Mouse (Mus musculus) stomach, embryonic 16.5 days (tissue): ENCODE measurements around the gene Lsm4. TPM values are rescaled to one million over a fixed set of nuclear protein-coding genes. Genes with fewer than 3 reads are reported as not detected.
A peak's percentile ranks its signal among the peaks of the same experiment; 100 is the strongest.

Experiments
- ATAC-seq: fragments of 200-750 bp; cut with Nextera tagmentation; 2 replicates; pipeline ENCODE4 v1.8.0; 2017; ENCODE audit warnings: moderate number of reproducible peaks, moderate TSS enrichment; ENCODE audit not compliant: insufficient read depth, low FRiP score
- H3K27ac ChIP-seq: fragments of 300-500 bp; sonication (generic); 2 replicates; pipeline ENCODE4 v1.5.1; 2014; ENCODE audit warnings: low read length
- H3K27me3 ChIP-seq: fragments of 300-500 bp; sonication (generic); 2 replicates; pipeline ENCODE4 v1.6.1; 2014; ENCODE audit warnings: low read length, control low read depth, mixed read lengths; ENCODE audit not compliant: control insufficient read depth, insufficient read depth
- H3K36me3 ChIP-seq: fragments of 300-500 bp; sonication (generic); 2 replicates; pipeline ENCODE4 v1.6.1; 2014; ENCODE audit warnings: low read length; ENCODE audit not compliant: control insufficient read depth, insufficient read depth
- H3K4me1 ChIP-seq: fragments of 300-500 bp; sonication (generic); 2 replicates; pipeline ENCODE4 v1.6.1; 2014; ENCODE audit warnings: low read length, control low read depth, mixed read lengths; ENCODE audit not compliant: control insufficient read depth, insufficient read depth
- H3K4me2 ChIP-seq: fragments of 300-500 bp; sonication (generic); 2 replicates; pipeline ENCODE4 v1.6.1; 2014; ENCODE audit warnings: low read depth, low read length, mixed read lengths
- H3K4me3 ChIP-seq: fragments of 300-500 bp; sonication (generic); replicated peaks from 2 replicates; pipeline ENCODE4 v1.5.1; 2014; ENCODE audit warnings: mild to moderate bottlenecking, low read length
- H3K9ac ChIP-seq: fragments of 300-500 bp; sonication (generic); 2 replicates; pipeline ENCODE4 v1.6.1; 2014; ENCODE audit warnings: low read length
- H3K9me3 ChIP-seq: fragments of 300-500 bp; sonication (generic); replicated peaks from 2 replicates; pipeline ENCODE4 v1.6.1; 2016; ENCODE audit warnings: low read length, control low read depth; ENCODE audit not compliant: control insufficient read depth
- WGBS: fragments of 180-500 bp; shearing (Covaris S2); extraction: QIAGEN DNeasy Blood & Tissue Kit; methylation state at CpG from one replicate; pipeline ENCODE4 v1.1.7; 2014; 5-methylcytosine and 5-hydroxymethylcytosine counted together
- polyA plus RNA-seq: library from polyadenylated mRNA; unstranded; fragments of >200 nt; fragmentation: Nextera tagmentation; extraction: Ambion mirVana; gene quantifications from 2 replicates; pipeline ENCODE4 v1.2.1, GENCODE M21; 2015

Gene Lsm4
- polyA plus RNA-seq: 154 and 173 TPM in 2 replicates

DNA sequence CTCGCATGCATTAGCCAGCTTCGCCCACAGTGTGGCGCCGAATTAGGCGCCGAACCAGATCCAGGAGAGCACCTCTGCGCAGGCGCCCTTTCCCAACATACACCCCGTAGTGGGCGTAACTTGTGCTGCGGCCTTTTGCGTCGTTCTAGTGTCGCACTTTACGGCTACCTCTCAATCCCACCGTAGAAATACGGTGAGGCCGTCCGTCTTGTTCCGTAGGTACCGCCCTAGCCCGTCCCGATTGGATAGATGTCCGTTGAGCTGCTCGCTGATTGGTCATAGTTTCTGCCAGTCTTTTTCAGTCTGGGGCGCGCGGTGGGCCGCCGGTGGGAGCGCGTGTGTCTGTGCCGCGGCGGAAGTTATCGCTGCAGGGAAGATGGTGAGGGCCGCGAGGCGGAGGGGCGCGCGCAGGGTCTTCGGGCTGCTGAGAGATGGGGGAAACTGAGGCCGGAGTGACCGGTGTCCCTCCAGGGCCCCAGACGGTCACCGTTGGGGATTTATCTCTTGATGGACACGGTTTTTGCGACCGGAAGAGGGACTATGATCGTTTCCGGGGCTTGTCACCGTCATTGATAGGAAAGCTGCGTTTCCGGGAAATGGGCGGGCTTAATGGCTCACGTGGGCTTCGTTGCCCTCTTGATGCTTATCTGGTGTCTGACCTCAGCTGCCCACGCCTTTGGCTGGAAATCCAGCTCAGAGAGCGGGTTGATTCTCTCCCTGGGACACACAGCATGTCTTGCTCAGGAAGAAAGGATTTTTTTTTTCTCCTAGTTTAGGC is at the start of gene Lsm4:
Gene Lsm4 (plus strand): TSS at position 170 of the 778 bp plus-strand sequence.
- no peaks in the 10 kb centered on the region for H3K9me3 ChIP-seq
- under 1% methylated on average over 60 of the region's 60 CpGs for WGBS
- 0 out of 2 replicates have a peak, but pooled peaks cover 7% of the 10 kb centered on the region for H3K36me3 ChIP-seq
- H3K4me1 ChIP-seq: peaks cover 20% of the 10 kb centered on the region
- no peaks in the 10 kb centered on the region for H3K27me3 ChIP-seq
- ATAC-seq: peak; percentile 97
- peak within 1 kb of the TSS; percentile 87 for H3K9ac ChIP-seq
- peak within 1 kb of the TSS; percentile 66 for H3K4me2 ChIP-seq
- peak within 1 kb of the TSS; percentile 97 for H3K27ac ChIP-seq
- H3K4me3 ChIP-seq: peak within 1 kb of the TSS; percentile 82

- H3K4me2 ChIP-seq: no peak overlapping the region
- H3K4me3 ChIP-seq: no peak overlapping the region
- H3K4me1 ChIP-seq: peaks cover 6% of the 10 kb centered on the region; the same call in 1 of the 2 replicates
- no peaks in the 10 kb centered on the region for H3K36me3 ChIP-seq
- no peak for ATAC-seq
- no peaks in the 10 kb centered on the region for H3K27me3 ChIP-seq
- no peaks in the 10 kb centered on the region for H3K9me3 ChIP-seq
- H3K27ac ChIP-seq: no peak overlapping the region
- WGBS: 11% methylated on average over 5 of the region's 5 CpGs
- H3K9ac ChIP-seq: peak overlapping the region; percentile 39
Observed at GRCm38 (mm10) chr8:70625104-70625503, 47.9 kb upstream of the Lsm4 start.

- H3K9ac ChIP-seq: no peak overlapping the region
- H3K27me3 ChIP-seq: no peaks in the 10 kb centered on the region
- no peaks in the 10 kb centered on the region for H3K36me3 ChIP-seq
- no peak overlapping the region for H3K27ac ChIP-seq
- H3K4me2 ChIP-seq: no peak overlapping the region
- WGBS: 82% methylated on average over 5 of the region's 5 CpGs
- no peak overlapping the region for H3K4me3 ChIP-seq
- ATAC-seq: no peak
- no peaks in the 10 kb centered on the region for H3K9me3 ChIP-seq
- peaks cover 18% of the 10 kb centered on the region for H3K4me1 ChIP-seq
Observed at GRCm38 (mm10) chr8:70627041-70627440, 46.0 kb upstream of the Lsm4 start.

DNA sequence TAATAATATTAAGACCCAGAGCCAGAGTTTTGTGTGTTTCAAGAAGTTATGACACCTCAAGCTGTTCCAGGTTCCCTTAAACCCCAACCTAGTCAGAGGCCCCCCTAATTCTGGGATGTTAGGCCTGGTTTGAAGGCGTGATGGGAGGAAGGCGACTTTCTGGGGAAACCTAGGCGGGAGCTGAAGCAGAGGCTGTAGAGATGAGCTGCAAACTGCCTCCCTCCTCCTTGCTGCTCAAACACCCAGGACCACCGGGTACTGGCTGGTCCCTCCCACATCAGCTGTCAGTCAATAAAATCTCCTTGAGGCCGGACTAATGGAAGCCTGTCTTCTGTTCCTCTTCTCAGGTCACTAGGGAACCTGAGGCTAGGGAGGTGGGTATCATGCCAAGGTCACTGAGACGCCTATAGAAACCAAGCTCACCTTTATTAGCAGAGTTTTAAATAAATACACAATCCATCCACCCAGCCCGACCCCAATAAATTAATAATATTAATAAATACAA is 44.0 kb upstream of the Lsm4 start:
- Histone ChIP-seq H3K4me2 (peak overlapping the region; percentile 73), H3K36me3 (no peaks in the 10 kb centered on the region), H3K27me3 (no peaks in the 10 kb centered on the region), H3K4me3 (peak overlapping the region; percentile 49), H3K27ac (no peak overlapping the region), H3K9ac (peak overlapping the region; percentile 71), H3K9me3 (no peaks in the 10 kb centered on the region), H3K4me1 (peaks cover 26% of the 10 kb centered on the region)
- no peak for ATAC-seq
- WGBS: 58% methylated on average over 7 of the region's 7 CpGs

- no peaks in the 10 kb centered on the region for H3K9me3 ChIP-seq
- peak overlapping the region; percentile 71 for H3K9ac ChIP-seq
- H3K36me3 ChIP-seq: no peaks in the 10 kb centered on the region
- peaks cover 31% of the 10 kb centered on the region for H3K4me1 ChIP-seq
- peak overlapping the region; percentile 73 for H3K4me2 ChIP-seq
- ATAC-seq: peak; percentile 89
- H3K27ac ChIP-seq: peak overlapping the region; percentile 44; the same call in 1 of the 2 replicates
- peak overlapping the region; percentile 49 for H3K4me3 ChIP-seq
- 1% methylated on average over 60 of the region's 60 CpGs for WGBS
- H3K27me3 ChIP-seq: no peaks in the 10 kb centered on the region
Observed at GRCm38 (mm10) chr8:70629574-70630531, 43.2 kb upstream of the Lsm4 start.

DNA sequence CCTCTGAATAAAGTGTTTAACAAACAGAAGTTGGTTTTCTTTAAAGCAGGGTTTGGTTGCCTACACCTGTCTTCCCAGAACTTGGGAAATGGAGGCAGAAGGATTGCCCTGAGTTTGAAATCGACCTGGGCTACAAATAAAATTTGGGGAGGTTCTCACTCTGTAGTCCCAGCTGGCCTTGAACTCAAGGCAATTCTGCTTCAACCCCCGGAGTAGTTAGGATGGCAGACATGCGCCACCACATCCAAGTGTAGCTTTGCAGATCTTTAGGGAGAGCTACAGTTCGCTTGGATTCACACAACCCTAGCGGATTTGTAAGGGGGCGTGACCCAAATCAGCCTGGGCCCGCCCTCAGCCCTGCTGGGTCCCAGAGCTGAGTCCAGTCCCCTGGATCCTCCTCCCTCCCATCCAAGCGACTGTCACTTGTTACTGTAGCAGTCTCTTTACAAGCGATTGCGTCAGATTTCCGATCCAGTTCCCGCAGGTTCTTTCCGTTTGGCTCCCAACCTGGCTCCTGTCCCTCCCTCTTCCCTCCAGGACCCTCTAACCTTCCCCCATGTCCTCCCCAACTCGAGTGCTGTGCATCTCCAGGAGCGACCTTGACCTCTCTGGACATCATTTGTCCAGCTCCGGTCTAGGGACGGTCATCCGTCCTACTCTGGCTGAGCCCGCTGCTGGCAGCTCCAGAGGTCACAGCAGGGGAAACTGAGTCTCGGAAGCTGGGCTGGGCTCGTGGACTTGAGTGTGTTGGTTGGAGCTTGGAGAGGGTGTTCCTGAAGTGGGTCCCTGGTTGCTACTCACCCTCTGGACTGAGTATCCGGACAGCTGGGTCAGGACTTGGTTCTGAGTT is 42.3 kb upstream of the Lsm4 start:
- H3K36me3 ChIP-seq: no peaks in the 10 kb centered on the region
- H3K9me3 ChIP-seq: no peaks in the 10 kb centered on the region
- H3K27ac ChIP-seq: 0 out of 2 replicates have a peak overlapping the region, but pooled peaks have one; percentile 44
- ATAC-seq: peak; percentile 42; the same call in 1 of the 2 replicates
- WGBS: 16% methylated on average over 22 of the region's 22 CpGs
- H3K4me2 ChIP-seq: peak overlapping the region; percentile 73
- no peaks in the 10 kb centered on the region for H3K27me3 ChIP-seq
- H3K4me1 ChIP-seq: peaks cover 31% of the 10 kb centered on the region
- H3K9ac ChIP-seq: peak overlapping the region; percentile 71
- peak overlapping the region; percentile 49 for H3K4me3 ChIP-seq

GRCm38 (mm10) chr8:70631436-70631835 is 41.6 kb upstream of the Lsm4 start:
- WGBS: 20% methylated on average over 24 of the region's 24 CpGs
- H3K9ac ChIP-seq: 0 out of 2 replicates have a peak overlapping the region, but pooled peaks have one; percentile 9
- ATAC-seq: no peak
- no peaks in the 10 kb centered on the region for H3K36me3 ChIP-seq
- no peak overlapping the region for H3K27ac ChIP-seq
- H3K9me3 ChIP-seq: no peaks in the 10 kb centered on the region
- no peaks in the 10 kb centered on the region for H3K27me3 ChIP-seq
- no peak overlapping the region for H3K4me2 ChIP-seq
- peaks cover 31% of the 10 kb centered on the region for H3K4me1 ChIP-seq
- H3K4me3 ChIP-seq: no peak overlapping the region

DNA sequence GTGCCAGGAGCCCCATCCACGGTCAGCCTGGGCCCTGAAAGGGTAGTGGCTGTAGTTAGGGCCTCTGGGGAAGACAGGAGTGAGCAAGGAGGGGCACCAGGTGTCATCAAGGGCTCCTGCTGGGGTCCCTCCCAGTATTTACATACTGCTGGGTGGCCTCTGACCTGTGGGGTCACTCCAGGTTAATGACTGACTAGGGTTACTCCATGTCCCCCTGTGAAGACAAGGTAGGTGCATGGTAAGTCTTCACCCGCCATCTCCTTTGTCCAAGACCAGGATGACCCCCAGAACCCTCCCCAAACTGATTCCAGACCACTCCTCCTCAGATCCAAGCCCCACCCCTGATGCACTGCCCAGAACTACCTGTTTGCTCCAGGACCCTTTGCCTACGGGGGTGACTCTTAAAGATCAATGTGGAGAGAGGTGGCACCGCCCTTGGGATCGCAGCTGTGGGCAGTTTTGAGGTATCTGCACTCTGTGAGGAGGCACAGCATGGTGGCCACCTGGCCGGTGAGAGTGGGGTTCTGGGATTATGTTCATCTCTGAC is 40.6 kb upstream of the Lsm4 start, which contains the start of gene Gdf15:
Gene Gdf15 (minus strand): TSS at position 111 of the 547 bp plus-strand sequence.
- no peak within 1 kb of the TSS for H3K4me2 ChIP-seq
- H3K36me3 ChIP-seq: no peaks in the 10 kb centered on the region
- no peak for ATAC-seq
- no peaks in the 10 kb centered on the region for H3K27me3 ChIP-seq
- peaks cover 31% of the 10 kb centered on the region for H3K4me1 ChIP-seq
- no peak within 1 kb of the TSS for H3K4me3 ChIP-seq
- H3K27ac ChIP-seq: no peak within 1 kb of the TSS
- no peaks in the 10 kb centered on the region for H3K9me3 ChIP-seq
- 0 out of 2 replicates have a peak within 1 kb of the TSS, but pooled peaks have one; percentile 34 for H3K9ac ChIP-seq
- WGBS: 72% methylated on average over 6 of the region's 6 CpGs
